Mouse (Mus musculus): Measurements from ENCODE around the gene Plin5.

GRCm38 (mm10) chr17:56146131-56146530 is 28.7 kb upstream of the Plin5 start:
- no peak for TF ChIP-seq CTCF (IDR thresholded peaks at IDR 0.05)
- TF ChIP-seq POLR2A (IDR thresholded peaks at IDR 0.05; ENCODE audit: insufficient read depth, low read depth, low read length) = no peak
- no peak for TF ChIP-seq EP300 (IDR thresholded peaks at IDR 0.05; ENCODE audit: insufficient read depth, low read depth, low read length)

Data from heart, adult 2 months (tissue).